7 mouse cellular contexts compared by ENCODE assay signal in genomic region chr5:12383133-12383959, GRCm38 (mm10). TPM values are rescaled to one million over a fixed set of nuclear protein-coding genes. Genes with fewer than 3 reads are reported as not detected.
ATAC-seq and TF ChIP-seq lines count a peak whose summit lies in the region.

Sema3d (plus strand) TSS chr5:12383385.

- H3K4me2 ChIP-seq in heart, embryonic 12.5 days = peak within 1 kb of the TSS; percentile 82
- H3K4me2 ChIP-seq in kidney, embryonic 15.5 days = peak within 1 kb of the TSS; percentile 87
- H3K4me2 ChIP-seq in limb, embryonic 13.5 days (replicated peaks) = peak within 1 kb of the TSS; percentile 79
- peak within 1 kb of the TSS; percentile 94 for H3K4me2 ChIP-seq in midbrain, embryonic 13.5 days (replicated peaks)
- H3K4me2 ChIP-seq in stomach, embryonic 14.5 days (replicated peaks; ENCODE audit: low read depth, low read length) = peak within 1 kb of the TSS; percentile 94

- H3K36me3 ChIP-seq in heart, embryonic 12.5 days = no peaks in the 10 kb centered on the region
- no peaks in the 10 kb centered on the region for H3K36me3 ChIP-seq in kidney, embryonic 15.5 days
- H3K36me3 ChIP-seq in limb, embryonic 13.5 days = no peaks in the 10 kb centered on the region
- no peaks in the 10 kb centered on the region for H3K36me3 ChIP-seq in midbrain, embryonic 13.5 days
- no peaks in the 10 kb centered on the region for H3K36me3 ChIP-seq in stomach, embryonic 14.5 days (ENCODE audit: control insufficient read depth, insufficient read depth, low read length)

- peak within 1 kb of the TSS; percentile 52 for H3K4me3 ChIP-seq in brown adipose tissue, adult 24 weeks (ENCODE audit: insufficient read depth, low read depth, low read length)
- peak within 1 kb of the TSS; percentile 55 for H3K4me3 ChIP-seq in embryonic fibroblast, embryonic 13.5 days (ENCODE audit: insufficient read depth, low read length)
- peak within 1 kb of the TSS; percentile 62 for H3K4me3 ChIP-seq in heart, embryonic 12.5 days
- H3K4me3 ChIP-seq in kidney, embryonic 15.5 days (replicated peaks) = peak within 1 kb of the TSS; percentile 66
- H3K4me3 ChIP-seq in limb, embryonic 13.5 days = peak within 1 kb of the TSS; percentile 64
- H3K4me3 ChIP-seq in midbrain, embryonic 13.5 days (replicated peaks) = peak within 1 kb of the TSS; percentile 60
- peak within 1 kb of the TSS; percentile 60 for H3K4me3 ChIP-seq in stomach, embryonic 14.5 days (ENCODE audit: low read depth, low read length)

- 0 out of 2 replicates have a peak, but pooled peaks cover 2% of the 10 kb centered on the region for H3K4me1 ChIP-seq in brown adipose tissue, adult 24 weeks (ENCODE audit: control insufficient read depth, insufficient read depth, insufficient read length, low read length)
- no peaks in the 10 kb centered on the region for H3K4me1 ChIP-seq in embryonic fibroblast, embryonic 13.5 days (ENCODE audit: control insufficient read depth, insufficient read depth, low read length)
- peaks cover 4% of the 10 kb centered on the region for H3K4me1 ChIP-seq in heart, embryonic 12.5 days (replicated peaks)
- H3K4me1 ChIP-seq in kidney, embryonic 15.5 days = peaks cover 13% of the 10 kb centered on the region
- H3K4me1 ChIP-seq in limb, embryonic 13.5 days = no peaks in the 10 kb centered on the region
- peaks cover 11% of the 10 kb centered on the region for H3K4me1 ChIP-seq in midbrain, embryonic 13.5 days (replicated peaks)
- H3K4me1 ChIP-seq in stomach, embryonic 14.5 days (ENCODE audit: control insufficient read depth, insufficient read depth, low read length) = no peaks in the 10 kb centered on the region

- H3K27ac ChIP-seq in brown adipose tissue, adult 24 weeks (replicated peaks; ENCODE audit: low read depth, low read length) = no peak within 1 kb of the TSS
- no peak within 1 kb of the TSS for H3K27ac ChIP-seq in embryonic fibroblast, embryonic 13.5 days (ENCODE audit: insufficient read depth, low read length)
- no peak within 1 kb of the TSS for H3K27ac ChIP-seq in heart, embryonic 12.5 days (ENCODE audit: poor library complexity, severe bottlenecking)
- H3K27ac ChIP-seq in kidney, embryonic 15.5 days = peak within 1 kb of the TSS; percentile 76
- peak within 1 kb of the TSS; percentile 39; the same call in 1 of the 2 replicates for H3K27ac ChIP-seq in limb, embryonic 13.5 days
- no peak within 1 kb of the TSS for H3K27ac ChIP-seq in midbrain, embryonic 13.5 days
- peak within 1 kb of the TSS; percentile 48; the same call in 1 of the 2 replicates for H3K27ac ChIP-seq in stomach, embryonic 14.5 days (ENCODE audit: low read length)

- peak; percentile 77 for TF ChIP-seq CTCF in embryonic fibroblast, embryonic 13.5 days (IDR thresholded peaks at IDR 0.05; ENCODE audit: borderline replicate concordance, insufficient read depth, low read length)

- WGBS in heart, embryonic 12.5 days = under 1% methylated on average over 49 of the region's 49 CpGs
- under 1% methylated on average over 49 of the region's 49 CpGs for WGBS in kidney, embryonic 15.5 days
- WGBS in limb, embryonic 13.5 days = under 1% methylated on average over 49 of the region's 49 CpGs
- under 1% methylated on average over 49 of the region's 49 CpGs for WGBS in midbrain, embryonic 13.5 days
- under 1% methylated on average over 49 of the region's 49 CpGs for WGBS in stomach, embryonic 14.5 days

- peak within 1 kb of the TSS; percentile 75 for H3K9ac ChIP-seq in heart, embryonic 12.5 days
- peak within 1 kb of the TSS; percentile 55 for H3K9ac ChIP-seq in kidney, embryonic 15.5 days
- H3K9ac ChIP-seq in limb, embryonic 13.5 days = peak within 1 kb of the TSS; percentile 79
- peak within 1 kb of the TSS; percentile 65 for H3K9ac ChIP-seq in midbrain, embryonic 13.5 days (replicated peaks)
- peak within 1 kb of the TSS; percentile 57 for H3K9ac ChIP-seq in stomach, embryonic 14.5 days (replicated peaks; ENCODE audit: low read depth, low read length)

- H3K9me3 ChIP-seq in heart, embryonic 12.5 days (replicated peaks) = no peaks in the 10 kb centered on the region
- no peaks in the 10 kb centered on the region for H3K9me3 ChIP-seq in kidney, embryonic 15.5 days (replicated peaks)
- H3K9me3 ChIP-seq in limb, embryonic 13.5 days = no peaks in the 10 kb centered on the region
- H3K9me3 ChIP-seq in midbrain, embryonic 13.5 days = no peaks in the 10 kb centered on the region
- H3K9me3 ChIP-seq in stomach, embryonic 14.5 days (ENCODE audit: control insufficient read depth, low read depth, low read length) = no peaks in the 10 kb centered on the region

- H3K27me3 ChIP-seq in heart, embryonic 12.5 days (replicated peaks) = 0 out of 2 replicates have a peak, but pooled peaks cover 5% of the 10 kb centered on the region
- no peaks in the 10 kb centered on the region for H3K27me3 ChIP-seq in kidney, embryonic 15.5 days
- peaks cover 13% of the 10 kb centered on the region for H3K27me3 ChIP-seq in limb, embryonic 13.5 days
- peaks cover 20% of the 10 kb centered on the region for H3K27me3 ChIP-seq in midbrain, embryonic 13.5 days
- peaks cover 3% of the 10 kb centered on the region; the same call in 1 of the 2 replicates for H3K27me3 ChIP-seq in stomach, embryonic 14.5 days (ENCODE audit: control insufficient read depth, insufficient read depth, low read length)

- ATAC-seq in heart, embryonic 12.5 days (ENCODE audit: insufficient number of reproducible peaks, low FRiP score) = peak; percentile 86
- ATAC-seq in kidney, embryonic 15.5 days (replicated peaks; ENCODE audit: low FRiP score) = peak; percentile 98
- ATAC-seq in limb, embryonic 13.5 days (ENCODE audit: low FRiP score, low read depth) = peak; percentile 94
- peak; percentile 99 for ATAC-seq in midbrain, embryonic 13.5 days
- peak; percentile 91 for ATAC-seq in stomach, embryonic 14.5 days (ENCODE audit: insufficient number of reproducible peaks, insufficient read depth, low FRiP score, low read depth)

- TF ChIP-seq POLR2A in embryonic fibroblast, embryonic 13.5 days (IDR thresholded peaks at IDR 0.05; ENCODE audit: low read depth, low read length) = no peak

RNA-seq across cellular contexts. Expression of gene Sema3d, which starts in this region (rescaled TPM):
- polyA plus RNA-seq in brown adipose tissue, adult 24 weeks (2012; ENCODE audit: insufficient read depth, insufficient read length, missing spikeins) = 0.50 and 2.2 TPM in 2 replicates
- polyA plus RNA-seq in embryonic fibroblast, embryonic 13.5 days (2011; ENCODE audit: insufficient read length, low read depth, missing spikeins) = 3.5 and 5.3 TPM in 2 replicates
- polyA plus RNA-seq in heart, embryonic 12.5 days (2016; fragmentation: Nextera tagmentation; extraction: Ambion mirVana) = 14.6 and 16.0 TPM in 2 replicates
- 19.0 and 19.9 TPM in 2 replicates for polyA plus RNA-seq in kidney, embryonic 15.5 days (2015; fragmentation: Nextera tagmentation; extraction: Ambion mirVana)
- 23.7 TPM in 2 replicates for polyA plus RNA-seq in limb, embryonic 13.5 days (2015; fragmentation: Nextera tagmentation; extraction: Ambion mirVana)
- polyA plus RNA-seq in midbrain, embryonic 13.5 days (2015; fragmentation: Nextera tagmentation; extraction: Ambion mirVana) = 1.2 and 1.3 TPM in 2 replicates
- 28.4 and 29.8 TPM in 2 replicates for polyA plus RNA-seq in stomach, embryonic 14.5 days (2014; fragmentation: Nextera tagmentation; extraction: Ambion mirVana)

Comparison
In these comparisons a context has a peak if more than half of its experiments do, and no peak if none do; other contexts are left out.
1. H3K27ac ChIP-seq: peak in kidney, embryonic 15.5 days (single experiment), limb, embryonic 13.5 days (single experiment) and stomach, embryonic 14.5 days (single experiment); none in brown adipose tissue, adult 24 weeks (single experiment), embryonic fibroblast, embryonic 13.5 days (single experiment), heart, embryonic 12.5 days (single experiment) and midbrain, embryonic 13.5 days (single experiment).
2. Peak in every context shown above with its lines, with median percentiles within 50 percentile points of each other: H3K4me3 ChIP-seq, ATAC-seq, H3K4me2 ChIP-seq and H3K9ac ChIP-seq.